Mouse (Mus musculus): ENCODE data around the gene Fam114a1. TPM values are rescaled to one million over a fixed set of nuclear protein-coding genes. Genes with fewer than 3 reads are reported as not detected.

Fam114a1 gene
- polyA plus RNA-seq, 1 experiment from 2014 or later, result 6.5 TPM

DNA sequence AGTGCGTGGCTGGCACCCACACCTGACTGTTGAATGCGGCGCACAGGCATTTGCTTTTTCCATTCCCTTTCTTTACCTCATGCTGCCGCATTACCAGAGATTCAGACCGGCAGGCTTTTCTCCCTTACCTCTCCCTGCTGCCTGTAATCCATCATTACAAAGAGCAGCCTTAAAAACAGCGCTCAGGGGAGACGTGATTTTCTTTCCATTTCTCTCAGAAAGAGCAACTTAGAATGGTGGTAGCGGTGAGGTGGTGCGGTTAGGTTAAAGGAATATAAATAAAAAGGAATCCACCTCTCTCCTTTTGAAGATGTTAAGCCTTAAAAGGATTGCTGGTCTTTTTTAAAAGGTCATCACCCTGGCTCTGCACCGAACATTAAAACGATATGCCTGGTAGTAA, 100.0 kb downstream of the Fam114a1 start:
- H3K27ac ChIP-seq, result no peak overlapping the region
- no peak overlapping the region for H3K4me2 ChIP-seq
- no peaks in the 10 kb centered on the region for H3K36me3 ChIP-seq (ENCODE audit: poor library complexity, severe bottlenecking)
- WGBS, result 55% methylated on average over 11 of the region's 11 CpGs
- H3K9me3 ChIP-seq (replicated peaks), result no peaks in the 10 kb centered on the region
- no peak overlapping the region for H3K9ac ChIP-seq
- no peaks in the 10 kb centered on the region for H3K27me3 ChIP-seq
- H3K4me1 ChIP-seq, result peaks cover 11% of the 10 kb centered on the region
- ATAC-seq, result no peak
- H3K4me3 ChIP-seq, result no peak overlapping the region

DNA sequence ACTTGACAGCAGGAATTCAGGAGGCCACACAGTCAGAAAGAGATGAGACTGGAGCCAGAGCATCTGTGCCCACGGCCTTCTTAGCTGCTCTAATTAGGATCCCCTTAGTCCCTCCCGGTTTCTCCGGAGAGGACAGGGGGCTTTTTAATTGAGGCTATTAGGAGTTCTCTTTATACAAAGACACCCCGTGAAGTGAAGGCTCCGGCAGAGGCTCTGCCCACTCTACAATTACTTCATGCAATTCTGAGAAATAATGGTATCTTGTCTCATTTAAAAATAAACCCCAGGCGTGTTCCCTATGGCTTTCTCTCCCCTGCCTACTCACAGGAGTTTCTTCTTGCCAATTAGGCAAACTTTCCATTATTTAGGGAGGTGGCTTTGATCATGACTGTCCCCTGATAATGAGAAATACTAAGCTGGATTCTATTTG, 101.8 kb downstream of the Fam114a1 start:
- Histone ChIP-seq H3K4me3 (no peak overlapping the region), H3K4me2 (no peak overlapping the region), H3K4me1 (peaks cover 11% of the 10 kb centered on the region), H3K27ac (peak overlapping the region; percentile 31; the same call in 1 of the 2 replicates), H3K9me3 (replicated peaks) (no peaks in the 10 kb centered on the region), H3K9ac (no peak overlapping the region), H3K36me3 (ENCODE audit: poor library complexity, severe bottlenecking) (no peaks in the 10 kb centered on the region), H3K27me3 (no peaks in the 10 kb centered on the region)
- 4% methylated on average over 6 of the region's 6 CpGs for WGBS
- peak; percentile 76; the same call in 1 of the 2 replicates for ATAC-seq

DNA sequence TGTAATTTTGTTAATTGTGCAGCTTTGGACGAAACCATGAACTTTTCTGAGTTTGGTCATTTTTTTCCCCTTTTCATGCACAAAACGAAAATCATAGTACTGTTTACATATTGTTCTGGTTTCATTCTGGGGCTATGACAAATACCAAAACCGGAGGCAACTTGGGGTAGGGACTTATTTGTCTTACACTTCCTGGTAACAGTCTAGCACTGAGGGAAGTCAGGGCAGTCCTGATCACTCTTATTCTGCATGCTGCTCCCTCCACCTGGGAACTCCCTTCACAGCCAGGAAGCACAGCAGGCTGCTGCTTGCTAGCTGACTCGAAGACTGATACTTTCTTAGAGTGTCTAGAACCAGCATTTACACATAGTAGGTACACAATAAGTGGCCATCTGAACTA, 103.4 kb downstream of the Fam114a1 start:
- H3K9me3 ChIP-seq (replicated peaks), result no peaks in the 10 kb centered on the region
- H3K9ac ChIP-seq, result no peak overlapping the region
- no peak overlapping the region for H3K4me3 ChIP-seq
- H3K27me3 ChIP-seq, result no peaks in the 10 kb centered on the region
- H3K27ac ChIP-seq, result no peak overlapping the region
- H3K36me3 ChIP-seq (ENCODE audit: poor library complexity, severe bottlenecking), result no peaks in the 10 kb centered on the region
- no peak overlapping the region for H3K4me2 ChIP-seq
- peaks cover 11% of the 10 kb centered on the region for H3K4me1 ChIP-seq
- ATAC-seq, result no peak
- WGBS, result 77% methylated on average over 4 of the region's 4 CpGs

DNA sequence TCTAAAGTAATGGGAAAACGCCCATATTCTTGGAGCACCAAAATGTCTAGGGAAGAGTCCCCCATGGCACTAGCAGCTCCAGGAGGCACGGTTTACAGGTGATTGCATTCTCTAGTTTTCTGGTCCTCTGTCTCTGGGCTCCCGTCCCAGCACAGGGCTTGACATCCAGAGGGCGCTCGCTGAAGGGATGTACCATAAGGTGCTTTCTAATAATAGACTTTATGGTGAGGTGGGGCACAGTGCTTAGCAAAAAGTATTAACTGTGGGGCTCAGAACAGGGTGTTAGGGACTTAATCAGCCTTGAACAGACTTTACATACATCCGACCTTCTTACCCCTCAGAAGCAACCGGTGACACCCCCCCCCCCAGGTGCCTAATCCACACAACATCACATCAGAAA, 104.8 kb downstream of the Fam114a1 start:
- 62% methylated on average over 7 of the region's 7 CpGs for WGBS
- Histone ChIP-seq H3K27me3 (no peaks in the 10 kb centered on the region), H3K27ac (no peak overlapping the region), H3K4me1 (peaks cover 11% of the 10 kb centered on the region), H3K36me3 (ENCODE audit: poor library complexity, severe bottlenecking) (no peaks in the 10 kb centered on the region), H3K4me3 (no peak overlapping the region), H3K9me3 (replicated peaks) (no peaks in the 10 kb centered on the region), H3K4me2 (no peak overlapping the region), H3K9ac (no peak overlapping the region)
- no peak for ATAC-seq

DNA sequence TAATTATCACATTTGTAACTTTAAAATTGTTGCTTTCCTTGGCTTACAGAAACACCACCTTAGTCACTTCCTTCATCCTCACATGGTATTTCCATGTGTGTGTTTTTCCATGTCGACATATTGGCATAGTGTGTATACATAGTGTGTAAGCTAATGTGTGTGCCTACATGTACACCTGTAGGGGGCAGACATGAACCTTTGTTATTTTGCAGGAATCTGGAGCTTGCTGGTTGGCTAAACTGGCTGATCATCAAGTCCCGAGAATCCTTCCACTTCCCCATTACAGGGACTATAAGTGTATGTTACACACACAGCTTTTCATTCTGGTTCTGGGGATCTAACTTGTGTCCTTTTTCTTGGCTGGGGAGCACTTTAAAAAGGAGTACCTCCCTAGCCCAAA, 106.2 kb downstream of the Fam114a1 start:
- no peaks in the 10 kb centered on the region for H3K9me3 ChIP-seq (replicated peaks)
- H3K27ac ChIP-seq, result no peak overlapping the region
- H3K9ac ChIP-seq, result no peak overlapping the region
- whole genome bisulfite sequencing, result 81% methylated on average over 2 of the region's 2 CpGs
- H3K4me2 ChIP-seq, result no peak overlapping the region
- peaks cover 11% of the 10 kb centered on the region for H3K4me1 ChIP-seq
- no peak overlapping the region for H3K4me3 ChIP-seq
- no peak for ATAC-seq
- H3K27me3 ChIP-seq, result no peaks in the 10 kb centered on the region
- H3K36me3 ChIP-seq (ENCODE audit: poor library complexity, severe bottlenecking), result no peaks in the 10 kb centered on the region

DNA sequence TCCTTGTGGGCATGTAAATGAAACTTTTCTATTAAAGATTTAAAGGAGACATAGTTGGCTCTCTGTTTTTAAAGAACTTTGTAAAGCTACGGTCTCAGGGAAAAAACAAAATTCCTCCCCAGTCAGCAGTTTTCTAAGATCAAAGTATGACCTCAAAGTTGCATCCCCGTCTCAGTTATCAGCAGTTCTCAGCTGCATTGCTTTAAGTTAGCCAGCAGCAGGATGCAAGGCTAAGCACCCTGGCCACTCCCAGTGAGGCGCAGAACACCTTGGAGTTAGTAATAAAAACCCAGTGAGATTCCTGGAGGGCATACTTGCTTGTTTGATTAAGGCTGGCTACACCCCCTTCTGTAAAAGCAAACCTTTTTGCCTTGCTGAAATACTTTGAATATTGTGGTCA, 106.9 kb downstream of the Fam114a1 start:
- Histone ChIP-seq H3K4me2 (no peak overlapping the region), H3K9me3 (replicated peaks) (no peaks in the 10 kb centered on the region), H3K27me3 (no peaks in the 10 kb centered on the region), H3K9ac (no peak overlapping the region), H3K27ac (no peak overlapping the region), H3K4me1 (peaks cover 6% of the 10 kb centered on the region), H3K36me3 (ENCODE audit: poor library complexity, severe bottlenecking) (no peaks in the 10 kb centered on the region), H3K4me3 (no peak overlapping the region)
- WGBS, result 62% methylated on average over 3 of the region's 3 CpGs
- ATAC-seq, result no peak

DNA sequence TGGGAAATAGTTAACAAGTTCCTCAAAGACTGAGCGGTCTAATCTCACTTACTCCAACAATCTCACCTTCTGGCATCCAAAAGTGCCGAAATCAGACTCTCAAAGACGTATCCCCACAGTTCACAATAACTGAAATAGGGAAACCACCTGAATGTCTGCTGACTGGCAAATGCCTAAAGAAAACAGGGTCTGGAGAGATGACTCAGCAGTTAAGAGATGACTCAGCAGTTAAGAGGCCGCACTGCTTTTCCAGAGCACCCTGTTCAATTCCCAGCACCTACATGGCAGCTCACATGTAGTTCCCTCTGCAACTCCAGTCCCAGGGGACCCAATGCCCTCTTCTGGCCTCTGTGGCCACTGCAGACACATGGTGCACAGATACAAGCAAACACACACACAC, 108.2 kb downstream of the Fam114a1 start:
- H3K36me3 ChIP-seq (ENCODE audit: poor library complexity, severe bottlenecking), result no peaks in the 10 kb centered on the region
- 93% methylated on average over 4 of the region's 4 CpGs for WGBS
- H3K4me1 ChIP-seq, result no peaks in the 10 kb centered on the region
- no peaks in the 10 kb centered on the region for H3K9me3 ChIP-seq (replicated peaks)
- no peak overlapping the region for H3K9ac ChIP-seq
- no peak overlapping the region for H3K4me3 ChIP-seq
- no peak overlapping the region for H3K27ac ChIP-seq
- H3K27me3 ChIP-seq, result no peaks in the 10 kb centered on the region
- H3K4me2 ChIP-seq, result no peak overlapping the region
- ATAC-seq, result no peak

DNA sequence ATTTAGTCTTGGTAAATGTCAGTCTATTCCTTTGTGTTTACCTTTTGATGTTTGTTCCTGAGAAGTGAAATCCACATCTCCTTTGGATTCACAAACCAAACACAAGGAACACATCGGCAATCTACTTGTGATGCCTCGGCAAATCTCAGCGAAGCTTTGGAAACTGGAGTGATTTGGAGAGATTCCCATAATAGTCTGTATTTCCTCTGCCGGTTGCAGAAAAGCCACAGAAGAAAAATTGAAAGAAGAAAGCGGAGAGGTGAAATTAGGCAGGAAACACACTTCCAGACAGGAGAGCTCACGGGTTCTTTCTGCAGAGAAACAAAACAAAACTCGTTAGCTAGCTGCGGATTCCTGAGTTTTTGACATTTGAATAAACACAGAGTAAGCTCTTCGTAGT, 110.0 kb downstream of the Fam114a1 start:
- Histone ChIP-seq H3K4me1 (no peaks in the 10 kb centered on the region), H3K27me3 (no peaks in the 10 kb centered on the region), H3K27ac (no peak overlapping the region), H3K9me3 (replicated peaks) (no peaks in the 10 kb centered on the region), H3K4me2 (peak overlapping the region; percentile 11; the same call in 1 of the 2 replicates), H3K4me3 (no peak overlapping the region), H3K36me3 (ENCODE audit: poor library complexity, severe bottlenecking) (no peaks in the 10 kb centered on the region), H3K9ac (no peak overlapping the region)
- no peak for ATAC-seq
- 47% methylated on average over 9 of the region's 9 CpGs for WGBS

DNA sequence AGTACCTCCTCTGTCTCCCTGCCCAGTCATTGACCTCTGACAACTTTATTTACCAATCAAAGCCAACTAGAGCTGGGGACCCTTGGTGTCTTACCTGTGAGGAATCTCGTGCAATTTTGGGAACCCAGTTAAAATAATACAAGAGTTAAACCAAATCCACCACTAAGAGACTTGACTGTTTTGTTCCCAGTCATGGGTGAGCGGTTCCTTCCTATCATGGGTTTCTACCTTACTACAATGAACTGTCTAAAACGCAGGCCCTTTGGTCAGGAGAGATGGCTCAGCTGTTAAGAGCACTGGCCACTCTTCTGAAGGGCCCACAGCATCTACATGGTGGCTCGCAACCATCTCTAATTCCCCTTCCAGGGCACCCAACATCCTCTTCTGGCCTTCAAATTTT, 112.0 kb downstream of the Fam114a1 start:
- H3K36me3 ChIP-seq (ENCODE audit: poor library complexity, severe bottlenecking), result no peaks in the 10 kb centered on the region
- ATAC-seq, result no peak
- H3K4me3 ChIP-seq, result no peak overlapping the region
- 77% methylated on average over 4 of the region's 4 CpGs for WGBS
- H3K4me2 ChIP-seq, result no peak overlapping the region
- no peaks in the 10 kb centered on the region for H3K9me3 ChIP-seq (replicated peaks)
- H3K9ac ChIP-seq, result no peak overlapping the region
- H3K27me3 ChIP-seq, result no peaks in the 10 kb centered on the region
- no peaks in the 10 kb centered on the region for H3K4me1 ChIP-seq
- no peak overlapping the region for H3K27ac ChIP-seq

DNA sequence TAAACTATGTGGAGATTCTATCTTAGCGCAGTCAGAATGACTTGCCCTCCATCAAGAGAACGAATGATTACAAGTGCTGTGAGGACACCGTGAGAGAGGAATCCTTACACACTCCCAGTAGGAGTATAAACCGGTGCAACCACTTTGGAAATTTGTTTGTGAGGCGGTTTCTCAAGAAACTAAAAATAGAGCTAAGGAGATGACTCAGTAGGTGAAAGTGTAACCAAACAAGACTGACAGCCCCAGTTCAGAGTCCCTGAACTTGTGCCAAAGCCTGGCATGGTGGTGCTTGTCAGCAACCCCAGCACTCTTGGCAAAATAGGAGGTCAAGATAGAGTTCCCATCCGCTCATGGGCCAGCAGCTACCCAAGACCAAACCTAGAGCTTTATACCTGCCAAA, 116.7 kb downstream of the Fam114a1 start:
- no peaks in the 10 kb centered on the region for H3K4me1 ChIP-seq
- no peak for ATAC-seq

DNA sequence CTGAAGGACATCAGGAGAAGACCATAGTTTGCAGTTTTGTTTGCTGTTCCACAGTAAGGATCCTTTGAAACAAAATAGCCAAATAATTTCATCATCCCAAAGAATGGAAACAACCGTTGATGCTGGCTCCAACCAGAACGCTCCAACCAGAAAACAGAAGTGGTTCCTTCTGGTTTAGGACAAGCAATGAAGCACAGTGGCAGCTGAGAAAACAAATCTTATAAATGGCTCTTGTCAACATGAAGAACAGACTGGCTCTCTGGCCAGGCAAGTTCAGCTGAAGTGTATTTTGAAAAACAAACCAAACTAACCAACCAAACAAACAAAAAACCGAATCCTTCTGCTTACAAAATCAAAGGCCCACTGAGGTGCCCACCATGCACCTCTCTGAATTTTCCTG, 119.8 kb downstream of the Fam114a1 start:
- no peak for ATAC-seq
- no peak overlapping the region for H3K4me3 ChIP-seq
- no peaks in the 10 kb centered on the region for H3K27me3 ChIP-seq
- H3K4me1 ChIP-seq, result no peaks in the 10 kb centered on the region
- no peak overlapping the region for H3K4me2 ChIP-seq
- no peak overlapping the region for H3K27ac ChIP-seq
- H3K9ac ChIP-seq, result no peak overlapping the region
- no peaks in the 10 kb centered on the region for H3K36me3 ChIP-seq (ENCODE audit: poor library complexity, severe bottlenecking)
- H3K9me3 ChIP-seq (replicated peaks), result no peaks in the 10 kb centered on the region
- 90% methylated on average over 3 of the region's 3 CpGs for WGBS

More for the DNA sequence above, 116.7 kb downstream of the Fam114a1 start:
- Histone ChIP-seq H3K36me3 (ENCODE audit: poor library complexity, severe bottlenecking) (no peaks in the 10 kb centered on the region), H3K9me3 (replicated peaks) (no peaks in the 10 kb centered on the region), H3K27me3 (no peaks in the 10 kb centered on the region), H3K4me2 (no peak overlapping the region), H3K4me3 (no peak overlapping the region), H3K27ac (no peak overlapping the region), H3K9ac (no peak overlapping the region)
- WGBS, result 89% methylated on average over 6 of the region's 6 CpGs

DNA sequence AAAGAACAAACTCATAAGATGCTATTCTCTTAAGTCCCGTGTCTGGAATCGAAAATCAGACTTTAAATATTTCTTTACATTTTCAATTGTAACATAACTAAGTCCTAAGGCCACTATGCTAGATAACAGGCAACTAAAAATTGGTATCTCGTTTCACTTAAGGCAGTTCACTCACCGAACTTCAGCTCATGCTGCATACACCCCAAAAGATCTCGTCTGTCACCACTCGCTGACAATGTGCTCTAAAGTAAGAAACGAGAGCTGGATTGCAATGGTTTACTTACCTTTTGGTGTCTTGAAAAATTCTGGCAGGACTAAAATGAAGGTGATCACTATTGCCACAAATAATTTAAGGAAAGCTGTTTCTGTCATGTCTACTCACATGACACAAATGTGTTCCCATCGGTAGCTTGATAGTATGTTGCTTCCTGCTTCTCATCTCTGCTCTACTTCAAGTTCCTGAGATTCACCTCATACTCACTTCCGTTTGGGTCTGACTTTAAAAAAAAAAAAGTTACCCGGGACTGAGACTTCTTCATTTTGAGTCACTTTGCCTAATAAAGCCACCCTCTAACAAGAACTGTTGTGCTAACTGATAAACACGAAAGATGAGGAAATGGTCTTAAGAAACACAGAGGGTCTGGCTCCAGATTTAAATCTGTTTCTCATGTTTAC, 121.5 kb downstream of the Fam114a1 start:
- H3K4me2 ChIP-seq, result no peak overlapping the region
- H3K27me3 ChIP-seq, result no peaks in the 10 kb centered on the region
- no peak for ATAC-seq
- H3K36me3 ChIP-seq (ENCODE audit: poor library complexity, severe bottlenecking), result no peaks in the 10 kb centered on the region
- H3K4me3 ChIP-seq, result no peak overlapping the region
- 78% methylated on average over 11 of the region's 11 CpGs for WGBS
- no peak overlapping the region for H3K27ac ChIP-seq
- H3K9me3 ChIP-seq (replicated peaks), result no peaks in the 10 kb centered on the region
- H3K9ac ChIP-seq, result no peak overlapping the region
- H3K4me1 ChIP-seq, result no peaks in the 10 kb centered on the region

Data from forebrain, embryonic 13.5 days (tissue).